Mouse (Mus musculus) T-helper 17 cell (primary cell): ENCODE data around the gene Rnf111.

Experiments
- in situ Hi-C, 2 experiments: fragments of 300-600 bp; cut with MboI, MseI; formaldehyde crosslinking; loops; 1 replicate in 1 of 2; 2 replicates in 1 of 2; pipeline ENCODE4 v1.15.1; 2025; ENCODE audit warnings: high pct_unique_total_duplicates in 2 of 2

The Rnf111 gene

DNA sequence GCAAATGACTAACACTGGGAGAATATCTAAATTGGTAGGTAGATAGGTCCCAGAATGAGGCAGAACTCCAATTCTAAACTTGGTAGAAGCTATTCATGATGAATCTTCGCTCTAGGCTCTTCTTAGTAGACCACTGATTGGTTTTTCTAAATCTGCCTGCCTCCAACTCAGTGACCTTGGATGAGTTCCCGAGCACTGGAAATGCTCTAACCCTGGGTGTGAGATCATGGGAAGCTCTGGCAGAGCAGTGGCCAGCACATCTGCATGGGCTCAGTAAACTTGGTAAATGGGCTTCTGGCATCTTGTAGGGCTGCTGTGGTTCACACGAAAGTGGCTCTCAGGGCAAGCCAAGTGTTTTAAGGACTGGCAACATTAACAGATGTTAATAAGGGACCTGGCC, 96.9 kb downstream of the Rnf111 start:
- in situ Hi-C loops, result loop anchor here in 1 of 2 experiments (5.0 kb wide), 1 partner anchor 299 kb away; no protein-coding TSS in a partner anchor

DNA sequence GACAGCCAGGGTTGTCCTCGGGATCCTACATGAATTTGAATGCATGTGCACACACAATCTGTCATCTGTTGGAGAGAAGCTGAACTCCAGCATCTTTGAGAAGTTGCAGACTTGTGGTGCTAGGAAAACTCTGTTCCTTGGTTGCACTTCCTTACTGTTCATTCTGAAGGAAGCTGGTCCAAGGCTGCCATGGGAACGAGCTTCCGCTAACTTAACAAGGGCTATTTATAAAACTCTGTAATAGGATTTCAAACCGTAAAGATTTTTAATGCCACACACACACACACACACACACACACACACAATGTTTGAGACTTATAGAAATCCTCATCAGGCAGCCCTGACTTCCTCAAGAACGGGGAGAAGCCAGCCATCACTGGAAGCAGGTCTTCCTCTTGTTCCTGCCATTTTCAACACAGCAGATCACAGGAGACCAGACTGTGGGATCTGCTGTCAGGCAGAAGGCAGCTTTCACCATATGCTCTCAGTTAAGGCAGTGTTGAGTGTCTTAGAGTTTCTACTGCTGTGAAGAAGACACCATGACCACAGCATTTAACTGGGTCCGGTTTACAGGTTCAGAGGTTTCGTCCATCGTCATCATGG, 101.5 kb downstream of the Rnf111 start:
- in situ Hi-C loops, result no loop called here

- in situ Hi-C loops, result no loop called here
These were observed 107.4 kb downstream of the Rnf111 start for GRCm38 (mm10) chr9:70396083-70396482.

GRCm38 (mm10) chr9:70395617-70396016, 107.9 kb downstream of the Rnf111 start:
- in situ Hi-C loops, result no loop called here

DNA sequence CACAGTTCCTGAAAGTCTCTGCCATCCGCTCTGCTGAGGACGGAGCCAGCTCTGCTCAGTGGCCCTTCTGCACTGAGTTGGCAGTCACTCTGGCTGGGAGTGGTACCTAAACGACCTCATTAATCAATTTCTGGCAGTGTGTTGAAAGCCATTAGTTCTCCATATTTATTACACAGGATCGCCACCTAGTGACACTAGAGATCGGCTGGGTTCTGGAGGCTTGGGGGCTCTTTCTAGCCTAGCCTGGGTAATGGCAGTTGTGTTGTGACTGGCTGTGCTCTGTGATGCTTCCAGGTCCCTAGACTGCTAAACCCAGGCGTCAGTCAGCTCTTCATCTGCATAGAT, 111.0 kb downstream of the Rnf111 start:
- in situ Hi-C loops, result no loop called here

- in situ Hi-C loops, result no loop called here
These were observed 111.6 kb downstream of the Rnf111 start for GRCm38 (mm10) chr9:70391660-70392562.

- in situ Hi-C loops, result no loop called here
These were observed 112.5 kb downstream of the Rnf111 start for GRCm38 (mm10) chr9:70391042-70391441.

GRCm38 (mm10) chr9:70389548-70389947, 114.0 kb downstream of the Rnf111 start:
- in situ Hi-C loops, result no loop called here

DNA sequence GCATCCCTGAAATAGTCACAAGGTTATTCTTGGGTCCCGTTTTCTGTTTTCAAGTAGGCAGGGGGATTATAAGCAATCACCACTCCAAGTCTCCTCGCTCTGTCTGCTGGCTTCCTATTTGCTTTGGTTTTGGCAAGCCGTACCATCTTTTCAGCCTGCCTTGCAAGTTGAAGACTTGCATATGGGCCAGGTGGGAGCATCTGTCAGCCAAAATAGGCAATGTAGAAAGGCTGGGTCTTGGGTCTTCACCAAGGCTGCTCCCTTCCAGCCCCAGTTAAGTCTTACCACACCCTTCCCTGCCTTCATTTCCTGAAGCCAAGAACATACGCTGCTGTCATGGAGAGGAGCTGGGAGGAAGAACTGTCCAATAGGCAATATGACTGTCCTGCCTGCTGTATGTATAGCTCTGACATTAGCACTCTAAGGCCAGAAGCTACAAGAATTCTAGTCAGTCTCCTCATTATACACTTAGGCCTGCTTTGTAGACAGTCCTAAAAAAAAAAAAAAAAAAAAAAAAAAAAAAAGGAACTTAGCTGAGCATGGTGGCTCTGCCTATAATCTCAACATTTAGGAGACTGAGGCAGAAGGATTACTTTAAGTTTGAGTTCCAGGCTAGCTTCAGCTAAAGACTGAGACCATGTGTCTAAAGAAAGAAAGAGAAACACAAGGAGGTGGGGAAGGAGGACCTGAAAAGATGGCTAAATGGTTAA, 116.0 kb downstream of the Rnf111 start:
- in situ Hi-C loops, result no loop called here

GRCm38 (mm10) chr9:70384958-70385728, 118.4 kb downstream of the Rnf111 start:
- in situ Hi-C loops, result no loop called here

DNA sequence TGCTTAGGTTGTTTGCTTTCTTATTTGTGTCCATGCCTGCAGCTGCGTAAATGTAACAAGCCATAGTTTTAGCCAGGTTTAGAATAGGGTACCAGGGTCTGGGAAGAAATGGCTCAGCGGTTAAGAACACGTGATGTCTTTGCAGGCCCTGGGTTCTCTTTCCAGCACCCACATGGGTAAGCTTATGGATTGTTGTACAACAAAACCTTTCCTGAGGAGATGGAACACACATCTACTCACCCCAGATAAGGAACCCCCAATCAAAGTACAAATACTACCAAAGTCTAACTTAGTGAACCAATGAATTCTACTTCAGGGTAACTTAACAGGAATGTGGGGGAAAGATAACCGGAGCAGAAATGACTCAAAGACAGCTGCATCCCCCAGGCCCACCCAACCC, 119.0 kb downstream of the Rnf111 start:
- in situ Hi-C loops, result no loop called here

DNA sequence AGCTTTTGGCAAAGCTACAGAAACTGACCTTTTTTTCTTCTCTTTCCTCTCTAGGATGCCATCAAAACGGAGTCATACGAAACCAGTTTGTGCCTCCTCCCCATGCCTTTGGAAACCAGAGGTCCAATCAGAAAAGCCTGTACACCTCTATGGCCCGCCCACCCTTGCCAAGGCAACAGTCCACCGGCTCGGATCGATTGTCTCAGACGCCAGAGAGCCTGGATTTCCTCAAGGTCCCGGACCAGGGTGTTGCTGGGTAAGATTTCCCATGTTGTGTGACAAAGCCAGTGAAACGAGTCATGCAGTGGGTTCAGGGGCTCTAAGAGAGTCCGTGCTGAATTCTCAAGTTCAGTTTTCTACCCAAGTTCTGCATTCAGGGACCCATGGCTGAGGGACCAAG, 119.8 kb downstream of the Rnf111 start:
- in situ Hi-C loops, result no loop called here

GRCm38 (mm10) chr9:70382091-70382490, 121.4 kb downstream of the Rnf111 start:
- in situ Hi-C loops, result no loop called here

- in situ Hi-C loops, result no loop called here
These were observed 123.7 kb downstream of the Rnf111 start for GRCm38 (mm10) chr9:70379502-70380467.
